19 mouse cellular contexts compared by ENCODE assay signal in genomic region chr1:52268006-52268405, GRCm38 (mm10). TPM values are rescaled to one million over a fixed set of nuclear protein-coding genes. Genes with fewer than 3 reads are reported as not detected.
A peak's percentile ranks its signal among the peaks of the same experiment; 100 is the strongest.
DNase-seq lines count a peak whose midpoint lies in the region; ATAC-seq lines count a peak whose summit lies in the region.
"Had no signal": no experiment of that assay in that cellular context is flagged by ENCODE, and none has a peak within 500 bp of the region (broad histone marks: within the 10 kb centered on the region; RNA-seq: fewer than 3 reads in every experiment).

No protein-coding gene starts in this region.

- H3K9ac ChIP-seq in neural tube, embryonic 15.5 days (replicated peaks) = no peak overlapping the region
- H3K9ac ChIP-seq: embryonic facial prominence, embryonic 12.5 days; embryonic facial prominence, embryonic 15.5 days; heart, embryonic 12.5 days; heart, embryonic 15.5 days; hindbrain, embryonic 14.5 days had no signal

- H3K27ac ChIP-seq in neural tube, embryonic 15.5 days (replicated peaks) = no peak overlapping the region
- H3K27ac ChIP-seq: embryonic facial prominence, embryonic 12.5 days; embryonic facial prominence, embryonic 15.5 days; heart, embryonic 15.5 days; hindbrain, embryonic 14.5 days; hindbrain, postnatal 0 days had no signal

- peak; percentile 31 for ATAC-seq in cerebellum, adult (ENCODE audit: insufficient number of reproducible peaks, low FRiP score, low TSS enrichment)
- ATAC-seq in neural tube, embryonic 15.5 days (ENCODE audit: low FRiP score) = no peak
- ATAC-seq: activated CD4-positive, CD25-positive, alpha-beta regulatory T cell, adult 4 months; forebrain, embryonic 14.5 days; hindbrain, postnatal 0 days; intestine, embryonic 16.5 days had no signal

- H3K4me2 ChIP-seq in neural tube, embryonic 15.5 days = no peak overlapping the region
- H3K4me2 ChIP-seq: embryonic facial prominence, embryonic 12.5 days; embryonic facial prominence, embryonic 15.5 days; heart, embryonic 12.5 days; heart, embryonic 15.5 days; hindbrain, embryonic 14.5 days had no signal

- no peak overlapping the region for H3K4me3 ChIP-seq in neural tube, embryonic 15.5 days (replicated peaks)
- H3K4me3 ChIP-seq: embryonic facial prominence, embryonic 12.5 days; embryonic facial prominence, embryonic 15.5 days; heart, embryonic 12.5 days; heart, embryonic 15.5 days had no signal

- H3K9me3 ChIP-seq in neural tube, embryonic 15.5 days (replicated peaks) = no peaks in the 10 kb centered on the region
- H3K9me3 ChIP-seq: embryonic facial prominence, embryonic 12.5 days; embryonic facial prominence, embryonic 15.5 days; heart, embryonic 12.5 days; heart, embryonic 15.5 days had no signal

- H3K36me3 ChIP-seq in neural tube, embryonic 15.5 days = no peaks in the 10 kb centered on the region
- H3K36me3 ChIP-seq: embryonic facial prominence, embryonic 12.5 days; embryonic facial prominence, embryonic 15.5 days; heart, embryonic 12.5 days; heart, embryonic 15.5 days had no signal

- H3K4me1 ChIP-seq in neural tube, embryonic 15.5 days = no peaks in the 10 kb centered on the region
- H3K4me1 ChIP-seq: embryonic facial prominence, embryonic 15.5 days had no signal

- no peaks in the 10 kb centered on the region for H3K27me3 ChIP-seq in neural tube, embryonic 15.5 days (replicated peaks)
- H3K27me3 ChIP-seq: embryonic facial prominence, embryonic 12.5 days; embryonic facial prominence, embryonic 15.5 days; heart, embryonic 12.5 days; heart, embryonic 15.5 days had no signal

- no peak for DNase-seq in cerebellum, adult 9-10 months
- peak; percentile 4 for DNase-seq in heart, adult 11 months
- DNase-seq in heart, postnatal 25 days (ENCODE audit: low spot score) = no peak
- DNase-seq in cerebellum, adult 8-10 months = peak; percentile 33
- peak; percentile 36 to 43 for DNase-seq in cerebellum, postnatal 25 days
- DNase-seq in embryo, embryonic 10.5 days (ENCODE audit: low spot score) = no peak
- DNase-seq: adrenal gland, adult 8-10 months; kidney, adult 18-20 months had no signal

- intact Hi-C loops in heart, postnatal 25 days (cut with DNase I) = loop anchor here (5.0 kb wide), 1 partner anchor 96 kb away; no protein-coding TSS in a partner anchor

- WGBS in neural tube, embryonic 15.5 days = 92% methylated on average over 6 of the region's 6 CpGs

RNA-seq across cellular contexts. Expression of gene Gls, which starts 35.0 kb away (rescaled TPM):
- total RNA-seq in heart, postnatal 25 days (2021) = 100 to 1,000 TPM in 1 of 2 experiments, 10 to 100 TPM in 1; 80.4 to 106 TPM
- 30.7 and 33.1 TPM in 2 replicates for polyA plus RNA-seq in neural tube, embryonic 15.5 days (2015; fragmentation: Nextera tagmentation; extraction: Ambion mirVana)

Comparison
In these comparisons a context has a peak if more than half of its experiments do, and no peak if none do; other contexts are left out.
1. DNase-seq: peak in heart, adult 11 months (single experiment), cerebellum, adult 8-10 months (single experiment) and cerebellum, postnatal 25 days (2 of 2); none in cerebellum, adult 9-10 months (single experiment), heart, postnatal 25 days (single experiment) and embryo, embryonic 10.5 days (single experiment).